Mouse (Mus musculus) hindbrain, embryonic 13.5 days (tissue): ENCODE data around the gene Ifna9. TPM values are rescaled to one million over a fixed set of nuclear protein-coding genes. Genes with fewer than 3 reads are reported as not detected.
"Not testable (repeated sequence)": the region's sequence is repeated elsewhere in the genome, so short reads cannot be mapped to it uniquely, and the experiment has no call there.

ENCODE experiments used
- ATAC-seq: fragments of 200-750 bp; cut with Nextera tagmentation; 2 replicates; pipeline ENCODE4 v1.8.0; 2017; ENCODE audit warnings: moderate TSS enrichment; ENCODE audit not compliant: low FRiP score
- H3K27ac ChIP-seq: fragments of 300-500 bp; sonication (generic); 2 replicates; pipeline ENCODE4 v1.5.1; 2015; ENCODE audit warnings: inconsistent platforms, mild to moderate bottlenecking, moderate library complexity
- H3K27me3 ChIP-seq: fragments of 300-500 bp; sonication (generic); 2 replicates; pipeline ENCODE4 v1.6.1; 2015; ENCODE audit warnings: mild to moderate bottlenecking, inconsistent platforms
- H3K36me3 ChIP-seq: fragments of 300-500 bp; sonication (generic); 2 replicates; pipeline ENCODE4 v1.6.1; 2015; ENCODE audit warnings: mild to moderate bottlenecking, inconsistent platforms
- H3K4me1 ChIP-seq: fragments of 300-500 bp; sonication (generic); replicated peaks from 2 replicates; pipeline ENCODE4 v1.6.1; 2015; ENCODE audit warnings: inconsistent platforms
- H3K4me2 ChIP-seq: fragments of 300-500 bp; sonication (generic); 2 replicates; pipeline ENCODE4 v1.6.1; 2015; ENCODE audit warnings: inconsistent platforms, mild to moderate bottlenecking, moderate library complexity
- H3K4me3 ChIP-seq: fragments of 300-500 bp; sonication (generic); 2 replicates; pipeline ENCODE4 v1.5.1; 2015; ENCODE audit warnings: mild to moderate bottlenecking, inconsistent platforms
- H3K9ac ChIP-seq: fragments of 300-500 bp; sonication (generic); 2 replicates; pipeline ENCODE4 v1.6.1; 2015; ENCODE audit warnings: mild to moderate bottlenecking, inconsistent platforms
- H3K9me3 ChIP-seq: fragments of 300-500 bp; sonication (generic); 2 replicates; pipeline ENCODE4 v1.6.1; 2016; ENCODE audit warnings: inconsistent platforms
- WGBS: fragments of 180-500 bp; shearing (Covaris S2); methylation state at CpG from one replicate; pipeline ENCODE4 v1.1.7; 2015; 5-methylcytosine and 5-hydroxymethylcytosine counted together
- polyA plus RNA-seq: library from polyadenylated mRNA; unstranded; fragments of >200 nt; fragmentation: Nextera tagmentation; extraction: Ambion mirVana; gene quantifications from 2 replicates; pipeline ENCODE4 v1.2.1, GENCODE M21; 2015

Gene Ifna9
- not detected in 2 replicates for polyA plus RNA-seq

- H3K4me2 ChIP-seq = no peak within 1 kb of the TSS
- no peak within 1 kb of the TSS for H3K4me3 ChIP-seq
- no peak within 1 kb of the TSS for H3K27ac ChIP-seq
- H3K9me3 ChIP-seq = no peaks in the 10 kb centered on the region
- WGBS = 91% methylated on average over 1 of the region's 1 CpGs
- no peak for ATAC-seq
- no peaks in the 10 kb centered on the region for H3K27me3 ChIP-seq
- no peak within 1 kb of the TSS for H3K9ac ChIP-seq
- no peaks in the 10 kb centered on the region for H3K4me1 ChIP-seq
- no peaks in the 10 kb centered on the region for H3K36me3 ChIP-seq
Measured at GRCm38 (mm10) chr4:88592285-88592684, at the start of gene Ifna9. Gene Ifna9, minus strand, starts transcription at chr4:88592385.

- no peak overlapping the region for H3K9ac ChIP-seq
- 0 out of 2 replicates have a peak overlapping the region, but pooled peaks have one; percentile 40 for H3K27ac ChIP-seq
- H3K27me3 ChIP-seq = no peaks in the 10 kb centered on the region
- H3K4me2 ChIP-seq = peak overlapping the region; percentile 44
- 19% methylated on average over 11 of the region's 11 CpGs for WGBS
- no peaks in the 10 kb centered on the region for H3K9me3 ChIP-seq
- H3K4me1 ChIP-seq = no peaks in the 10 kb centered on the region
- no peaks in the 10 kb centered on the region for H3K36me3 ChIP-seq
- peak overlapping the region; percentile 28 for H3K4me3 ChIP-seq
- peak; percentile 96 for ATAC-seq
Measured at GRCm38 (mm10) chr4:88641077-88641831, 49.1 kb upstream of the Ifna9 start.

DNA sequence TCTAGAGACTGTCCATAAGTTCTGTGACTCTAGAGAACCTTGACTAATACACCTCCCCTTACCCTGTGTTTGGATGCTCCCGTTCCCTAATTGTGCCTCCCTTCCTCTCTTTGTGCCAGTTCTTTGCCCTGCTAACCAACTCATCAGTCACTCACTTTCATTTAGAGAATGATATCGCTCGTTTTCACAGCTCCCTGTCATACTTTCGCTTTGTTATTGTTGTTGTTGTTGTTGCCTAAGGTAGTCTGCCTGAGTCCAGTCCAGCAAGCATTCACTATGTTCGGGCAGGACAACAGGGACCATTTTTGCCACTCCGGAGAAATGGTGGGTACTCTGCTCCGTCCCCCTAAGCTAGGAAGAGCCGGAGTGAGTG lies 48.5 kb upstream of the Ifna9 start:
- Histone ChIP-seq H3K9ac (no peak overlapping the region), H3K27me3 (no peaks in the 10 kb centered on the region), H3K27ac (no peak overlapping the region), H3K4me2 (peak overlapping the region; percentile 44), H3K9me3 (no peaks in the 10 kb centered on the region), H3K4me3 (peak overlapping the region; percentile 28), H3K4me1 (no peaks in the 10 kb centered on the region), H3K36me3 (no peaks in the 10 kb centered on the region)
- 66% methylated on average over 8 of the region's 8 CpGs for WGBS
- ATAC-seq = no peak

GRCm38 (mm10) chr4:88634311-88634710 lies 42.1 kb upstream of the Ifna9 start, which contains the start of gene C87499:
Gene C87499, minus strand, starts transcription at chr4:88634411.
- Histone ChIP-seq H3K36me3 (no peaks in the 10 kb centered on the region), H3K4me1 (no peaks in the 10 kb centered on the region), H3K27me3 (no peaks in the 10 kb centered on the region), H3K4me2 (no peak within 1 kb of the TSS), H3K9me3 (no peaks in the 10 kb centered on the region), H3K27ac (no peak within 1 kb of the TSS), H3K4me3 (no peak within 1 kb of the TSS), H3K9ac (no peak within 1 kb of the TSS)
- ATAC-seq = no peak
- WGBS = 96% methylated on average over 4 of the region's 4 CpGs

DNA sequence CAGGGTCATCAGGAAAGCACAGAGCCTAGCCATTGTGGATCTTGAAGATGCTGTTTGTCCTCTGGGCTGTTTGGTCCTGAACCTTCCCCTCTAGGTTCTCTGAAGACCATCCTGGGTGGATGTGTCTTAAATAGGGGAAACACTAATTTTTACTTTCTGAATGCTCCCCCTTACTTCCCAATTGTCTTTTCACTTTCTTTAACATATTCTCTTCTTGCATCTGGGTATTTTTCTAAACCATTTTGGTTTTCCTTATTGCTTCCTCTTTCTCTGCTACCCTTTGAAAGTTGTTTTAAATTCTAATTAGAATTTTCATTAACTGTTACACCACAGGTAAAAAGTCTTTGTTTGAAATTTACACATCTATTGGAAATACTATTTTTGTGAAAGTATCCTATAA lies 11.1 kb upstream of the Ifna9 start, which contains the start of gene Ifna12:
TSS of gene Ifna12 (minus strand) at position 101 of the 400 bp plus-strand sequence.
- Histone ChIP-seq H3K4me3 (no peak within 1 kb of the TSS), H3K9ac (no peak within 1 kb of the TSS), H3K27me3 (no peaks in the 10 kb centered on the region), H3K4me1 (no peaks in the 10 kb centered on the region), H3K36me3 (no peaks in the 10 kb centered on the region), H3K27ac (no peak within 1 kb of the TSS), H3K4me2 (no peak within 1 kb of the TSS), H3K9me3 (no peaks in the 10 kb centered on the region)
- ATAC-seq = no peak

GRCm38 (mm10) chr4:88571698-88572097 lies 20.5 kb downstream of the Ifna9 start, which contains the start of gene Ifna14:
Gene Ifna14, minus strand, starts transcription at chr4:88571798.
- 75% methylated on average over 1 of the region's 1 CpGs for WGBS
- H3K36me3 ChIP-seq = no peaks in the 10 kb centered on the region
- H3K27ac ChIP-seq = no peak within 1 kb of the TSS
- no peaks in the 10 kb centered on the region for H3K27me3 ChIP-seq
- no peaks in the 10 kb centered on the region for H3K9me3 ChIP-seq
- no peak within 1 kb of the TSS for H3K4me3 ChIP-seq
- H3K4me2 ChIP-seq = no peak within 1 kb of the TSS
- H3K4me1 ChIP-seq = no peaks in the 10 kb centered on the region
- ATAC-seq = no peak
- H3K9ac ChIP-seq = no peak within 1 kb of the TSS

GRCm38 (mm10) chr4:88561791-88562190 lies 30.4 kb downstream of the Ifna9 start:
- no peak overlapping the region for H3K4me2 ChIP-seq
- no peak for ATAC-seq
- 96% methylated on average over 1 of the region's 1 CpGs for WGBS
- H3K4me3 ChIP-seq = no peak overlapping the region
- H3K27ac ChIP-seq = no peak overlapping the region
- no peaks in the 10 kb centered on the region for H3K36me3 ChIP-seq
- H3K9me3 ChIP-seq = no peaks in the 10 kb centered on the region
- H3K27me3 ChIP-seq = no peaks in the 10 kb centered on the region
- H3K9ac ChIP-seq = no peak overlapping the region
- H3K4me1 ChIP-seq = no peaks in the 10 kb centered on the region

GRCm38 (mm10) chr4:88558145-88558544 lies 34.0 kb downstream of the Ifna9 start, which contains the start of gene Ifna15:
Gene Ifna15, minus strand, starts transcription at chr4:88558245.
- H3K4me3 ChIP-seq, H3K27ac ChIP-seq, H3K4me2 ChIP-seq, H3K9ac ChIP-seq, H3K4me1 ChIP-seq, H3K36me3 ChIP-seq, ATAC-seq, H3K27me3 ChIP-seq, H3K9me3 ChIP-seq: not testable (repeated sequence)

- H3K27me3 ChIP-seq = no peaks in the 10 kb centered on the region
- peak overlapping the region; percentile 40 for H3K4me2 ChIP-seq
- H3K36me3 ChIP-seq = no peaks in the 10 kb centered on the region
- no peak for ATAC-seq
- 0 out of 2 replicates have a peak, but pooled peaks cover 4% of the 10 kb centered on the region for H3K4me1 ChIP-seq
- no peaks in the 10 kb centered on the region for H3K9me3 ChIP-seq
- H3K4me3 ChIP-seq = peak overlapping the region; percentile 19; the same call in 1 of the 2 replicates
- WGBS = 33% methylated on average over 22 of the region's 22 CpGs
- H3K27ac ChIP-seq = no peak overlapping the region
- H3K9ac ChIP-seq = no peak overlapping the region
Measured at GRCm38 (mm10) chr4:88550161-88550945, 41.8 kb downstream of the Ifna9 start.

DNA sequence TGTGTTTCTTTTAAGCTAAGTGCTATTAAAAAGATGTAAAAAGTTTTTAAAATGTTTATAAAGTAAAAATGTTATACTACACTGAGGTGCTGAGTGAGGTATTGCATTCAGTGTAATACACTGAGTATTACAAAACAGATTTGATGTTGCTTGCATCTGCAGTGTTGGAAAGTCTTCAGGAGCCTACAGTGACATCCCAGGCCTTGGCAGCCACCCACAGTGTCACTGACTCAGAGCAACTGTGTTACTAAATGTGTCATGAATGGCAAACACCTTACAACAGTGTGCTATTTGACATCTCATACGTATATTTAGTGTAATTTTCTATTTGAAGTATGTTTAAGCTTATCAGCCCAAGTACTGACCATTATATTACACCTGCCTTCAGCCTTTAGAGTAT lies 44.2 kb downstream of the Ifna9 start:
- Histone ChIP-seq H3K4me2 (no peak overlapping the region), H3K9me3 (no peaks in the 10 kb centered on the region), H3K4me3 (no peak overlapping the region), H3K36me3 (no peaks in the 10 kb centered on the region), H3K9ac (no peak overlapping the region), H3K27me3 (no peaks in the 10 kb centered on the region), H3K4me1 (0 out of 2 replicates have a peak, but pooled peaks cover 4% of the 10 kb centered on the region), H3K27ac (no peak overlapping the region)
- no peak for ATAC-seq
- WGBS = 83% methylated on average over 1 of the region's 1 CpGs

DNA sequence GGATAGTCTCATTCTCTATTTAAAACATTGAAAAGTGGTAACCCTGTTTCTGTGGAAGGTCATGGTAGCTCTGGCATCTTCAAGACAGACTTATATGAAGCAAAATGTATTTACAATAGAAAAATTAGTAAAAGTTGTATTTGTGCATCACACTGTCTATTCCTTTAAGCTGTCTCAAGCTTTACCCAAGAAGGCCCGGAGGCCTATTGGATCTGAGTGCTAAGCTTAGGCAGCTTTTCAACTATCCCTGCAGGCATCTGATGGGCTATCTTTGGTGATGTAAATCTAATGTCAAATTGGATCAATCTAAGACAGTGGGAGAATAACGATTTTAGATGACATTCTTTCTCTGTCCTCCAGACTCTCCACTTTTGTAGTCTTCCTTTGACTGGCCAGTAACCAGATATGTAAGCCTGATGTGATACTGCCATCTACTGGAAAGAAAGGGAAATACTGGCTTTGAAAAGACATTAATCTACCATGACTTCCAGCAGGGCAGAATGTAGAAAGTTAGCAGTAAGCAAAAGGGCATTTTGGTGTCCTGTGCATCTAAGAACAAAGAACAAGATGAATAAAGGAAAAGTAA lies 48.4 kb downstream of the Ifna9 start:
- Histone ChIP-seq H3K9ac (no peak overlapping the region), H3K36me3 (no peaks in the 10 kb centered on the region), H3K27ac (no peak overlapping the region), H3K4me3 (no peak overlapping the region), H3K27me3 (no peaks in the 10 kb centered on the region), H3K4me1 (no peaks in the 10 kb centered on the region), H3K4me2 (no peak overlapping the region), H3K9me3 (no peaks in the 10 kb centered on the region)
- ATAC-seq = peak; percentile 90
- 48% methylated on average over 2 of the region's 2 CpGs for WGBS
